Mouse (Mus musculus) lung, postnatal 0 days (tissue): Measurements from ENCODE around the gene Rln1.

Source experiments
- CTCF ChIP-seq: IDR thresholded peaks from 2 replicates; pipeline ENCODE4 v1.5.1; 2016; ENCODE audit warnings: antibody characterized with exemption, mild to moderate bottlenecking
- EP300 ChIP-seq: IDR thresholded peaks from 2 replicates; pipeline ENCODE4 v1.6.1; 2016; ENCODE audit warnings: antibody characterized with exemption, mild to moderate bottlenecking, control low read depth

- TF ChIP-seq CTCF (no peak), EP300 (no peak)
Observed at GRCm38 (mm10) chr19:29350991-29351390, 16.5 kb upstream of the Rln1 start.
